Mouse (Mus musculus) neutrophil, adult 5-6 weeks (primary cell): ENCODE data around the gene Gpc4. TPM values are rescaled to one million over a fixed set of nuclear protein-coding genes. Genes with fewer than 3 reads are reported as not detected.

ENCODE experiments used
- ATAC-seq: fragments of 151-379, 151-347 bp; 2 replicates; pipeline ENCODE4 v1.8.0; 2017; ENCODE audit warnings: mild to moderate bottlenecking, moderate TSS enrichment; ENCODE audit not compliant: insufficient number of reproducible peaks, poor library complexity, low FRiP score, severe bottlenecking; ENCODE audit errors: extremely low read depth
- total RNA-seq: library from RNA; stranded (forward); fragments of 200-1000 nt; gene quantifications from 2 replicates; pipeline ENCODE4 v1.2.3, GENCODE M21; 2017

Gene Gpc4
- not detected in 2 replicates for total RNA-seq

DNA sequence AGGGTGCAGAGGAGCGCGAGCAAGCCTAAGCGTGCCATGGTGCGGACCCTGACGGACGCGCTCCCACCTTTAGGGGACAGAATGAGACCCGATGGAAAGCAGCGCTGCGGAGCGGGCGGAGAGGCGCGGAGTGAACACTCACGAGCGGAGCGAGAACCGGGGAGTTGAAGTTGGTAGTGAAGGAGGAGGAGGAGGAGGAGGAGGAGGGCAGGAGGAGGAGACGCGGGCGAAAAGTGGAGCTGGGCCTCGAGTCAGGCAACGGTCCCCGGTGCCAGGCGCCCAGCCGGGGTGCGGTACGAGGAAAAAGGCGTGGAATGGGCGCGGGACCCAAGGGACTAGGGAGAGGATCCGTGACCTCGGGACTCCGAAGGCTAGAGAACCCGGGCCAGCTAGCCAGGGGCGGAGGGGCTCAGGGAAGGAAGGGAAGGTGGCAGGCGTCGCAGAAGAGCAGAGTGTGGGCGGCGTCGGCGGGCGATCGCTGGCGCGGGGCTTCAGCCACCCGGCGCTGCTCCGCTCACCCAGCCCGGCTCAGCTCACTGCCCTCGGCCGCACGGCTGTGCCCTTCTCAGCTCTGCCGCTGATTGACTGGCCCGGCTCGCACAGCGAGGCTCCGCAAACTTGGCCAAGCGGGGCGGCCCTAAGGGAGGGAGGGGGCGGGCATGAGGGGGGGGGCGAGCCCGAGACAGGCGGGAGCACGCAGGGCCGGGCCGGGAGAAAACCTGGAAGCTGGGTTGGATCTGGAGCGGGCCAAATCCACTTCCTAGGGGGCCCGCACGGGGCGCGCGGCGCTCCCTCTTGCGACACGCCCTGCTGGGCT, at the start of gene Gpc4:
Gene Gpc4, minus strand, starts transcription at position 515 of the 817 bp plus-strand sequence.
- ATAC-seq = no peak

DNA sequence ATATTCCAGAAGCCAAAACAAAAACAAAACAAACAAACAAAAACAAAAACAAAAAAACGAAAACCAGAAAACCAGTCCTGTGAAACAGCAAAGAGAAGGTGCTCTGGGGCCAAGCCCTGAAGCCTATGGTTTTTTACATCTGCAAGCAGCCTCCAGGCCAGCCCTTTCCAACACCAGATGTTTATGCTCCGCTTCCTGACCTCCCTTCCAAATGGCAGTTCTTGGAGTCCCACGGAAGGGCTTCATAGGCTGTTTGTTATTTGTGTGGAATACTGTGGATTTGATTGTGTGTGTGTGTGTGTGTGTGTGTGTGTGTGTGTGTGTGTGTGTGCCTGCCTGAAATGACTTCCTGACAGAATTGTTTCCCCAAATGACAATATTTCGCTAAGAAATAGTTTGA, 47.8 kb upstream of the Gpc4 start:
- no peak for ATAC-seq

DNA sequence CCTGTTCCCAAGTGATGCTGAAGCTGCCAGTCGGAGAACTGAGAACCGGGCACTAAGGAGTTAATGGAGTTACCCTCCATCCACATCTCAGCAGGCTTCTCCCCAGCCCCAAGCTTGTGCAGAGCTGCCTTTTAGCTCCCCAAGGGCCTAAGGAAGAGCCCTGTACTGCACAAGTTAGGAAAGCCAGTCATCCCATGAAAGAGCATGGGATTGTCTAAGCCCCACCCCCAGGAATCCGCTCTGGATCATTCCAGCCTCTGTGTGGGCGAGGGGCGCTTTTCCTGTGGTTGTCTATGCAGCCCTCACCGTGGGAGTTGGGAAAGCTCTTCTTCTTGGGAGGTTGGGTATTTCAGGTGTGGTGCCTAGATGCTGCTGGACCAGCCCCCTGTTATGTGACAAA, 34.8 kb upstream of the Gpc4 start:
- no peak for ATAC-seq

DNA sequence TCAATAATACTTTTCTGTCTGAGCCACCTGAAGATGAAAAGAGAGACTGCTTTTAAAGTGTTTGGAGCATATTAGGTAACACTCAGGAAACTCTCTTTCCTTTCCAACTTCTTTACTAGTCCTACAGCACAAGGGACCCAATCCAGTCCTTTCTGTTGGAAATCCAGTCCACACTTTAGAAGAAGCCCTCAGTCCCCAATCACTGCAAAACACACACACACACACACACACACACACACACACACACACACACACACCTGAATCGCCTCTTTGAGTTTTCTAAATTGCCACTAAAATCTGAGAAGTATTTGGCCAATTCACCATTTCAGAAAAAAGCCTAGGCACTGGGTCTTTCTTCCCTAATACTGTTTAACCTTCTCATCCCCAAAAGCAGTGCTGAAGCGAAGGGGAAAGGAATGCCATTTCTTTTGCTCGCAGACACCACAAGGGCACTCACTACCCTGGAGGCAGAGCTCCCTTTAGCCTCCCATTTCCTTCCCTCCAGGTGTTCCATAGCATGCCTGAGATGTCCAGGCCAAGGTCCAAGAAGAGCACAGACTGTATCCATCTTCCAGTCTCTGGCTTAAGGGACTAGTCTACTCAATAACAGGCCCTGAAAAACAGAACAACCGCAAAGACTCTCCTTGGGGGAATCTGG, 28.4 kb upstream of the Gpc4 start:
- ATAC-seq = no peak

DNA sequence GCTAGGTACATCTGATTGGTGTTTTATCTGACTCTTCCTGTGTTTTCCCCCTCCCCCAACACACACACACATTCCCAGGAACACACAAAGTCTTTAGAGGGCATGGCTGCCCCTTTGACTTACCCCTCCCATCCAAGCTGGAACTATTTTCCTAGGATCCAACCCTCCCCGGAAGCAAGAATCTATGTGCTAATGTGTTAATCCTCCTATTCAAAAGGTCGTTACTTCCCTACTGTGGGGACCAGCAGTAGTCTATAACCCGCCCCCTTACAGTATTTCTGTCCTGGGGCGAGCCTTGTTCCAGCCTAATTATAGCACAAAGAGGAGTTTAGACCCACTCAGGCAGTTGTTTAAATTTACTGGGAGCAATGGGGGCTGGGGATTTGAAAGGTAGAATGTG, 24.0 kb upstream of the Gpc4 start:
- ATAC-seq = no peak

DNA sequence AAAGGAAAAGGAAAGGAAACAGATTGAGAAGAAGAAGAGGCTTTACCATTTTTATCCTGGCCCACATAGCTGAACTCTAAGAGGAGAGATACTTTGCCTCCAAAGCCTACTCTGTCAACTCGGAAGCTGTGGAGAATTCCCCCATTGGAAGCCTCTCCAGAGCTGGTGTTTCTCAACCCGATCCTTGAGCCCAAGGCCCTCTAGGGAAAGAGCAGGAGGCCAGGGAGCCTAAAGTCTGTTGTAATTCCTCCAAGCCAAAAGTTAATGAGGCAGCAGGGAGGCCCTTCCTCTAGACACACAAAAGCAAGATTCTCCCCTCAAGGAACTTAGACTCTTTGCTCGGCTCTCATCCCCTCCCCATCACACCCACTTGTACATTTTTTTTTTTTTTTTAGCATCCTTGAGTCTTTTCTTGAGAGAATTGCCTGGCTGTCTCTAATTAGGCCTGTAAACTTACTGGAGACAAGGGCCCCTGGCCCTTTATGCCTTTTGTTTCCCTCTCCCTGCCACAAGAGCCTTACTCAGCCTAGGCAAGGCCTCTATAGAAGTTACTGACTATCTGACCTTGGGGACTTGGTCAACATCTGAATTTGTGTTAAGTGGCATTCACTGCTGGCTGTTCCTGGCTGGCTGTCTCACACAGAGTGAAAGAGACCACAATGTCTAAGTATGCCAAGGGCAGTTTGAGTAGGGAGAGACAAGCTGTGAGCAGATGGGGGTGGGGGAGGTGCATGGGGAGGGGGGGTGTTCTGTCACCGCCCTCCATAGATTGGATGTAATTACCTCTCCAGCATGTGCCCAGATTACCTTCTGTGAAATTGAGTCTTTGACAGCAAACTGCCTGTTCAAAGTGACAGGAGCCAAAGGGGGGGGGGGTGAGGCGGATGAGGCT, 18.7 kb upstream of the Gpc4 start:
- no peak for ATAC-seq

DNA sequence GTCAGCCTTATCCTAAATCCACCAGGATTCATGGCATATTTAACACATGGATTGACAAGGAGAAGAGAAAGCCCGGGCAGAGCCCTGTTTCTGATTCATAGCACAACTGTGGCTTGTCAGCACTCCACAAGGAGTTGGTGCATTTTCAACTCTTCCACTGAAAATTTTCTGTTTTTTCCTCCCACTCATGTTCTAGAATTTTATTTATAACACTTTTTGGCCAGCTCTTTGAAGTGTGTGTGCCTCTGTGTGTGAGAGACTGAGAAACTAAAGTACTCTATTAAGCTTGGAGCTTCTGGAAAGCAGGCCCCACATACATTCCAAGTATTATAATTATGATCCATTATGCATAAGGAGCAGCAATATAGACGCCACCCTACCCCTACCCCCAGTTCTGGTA, 16.3 kb upstream of the Gpc4 start:
- no peak for ATAC-seq

DNA sequence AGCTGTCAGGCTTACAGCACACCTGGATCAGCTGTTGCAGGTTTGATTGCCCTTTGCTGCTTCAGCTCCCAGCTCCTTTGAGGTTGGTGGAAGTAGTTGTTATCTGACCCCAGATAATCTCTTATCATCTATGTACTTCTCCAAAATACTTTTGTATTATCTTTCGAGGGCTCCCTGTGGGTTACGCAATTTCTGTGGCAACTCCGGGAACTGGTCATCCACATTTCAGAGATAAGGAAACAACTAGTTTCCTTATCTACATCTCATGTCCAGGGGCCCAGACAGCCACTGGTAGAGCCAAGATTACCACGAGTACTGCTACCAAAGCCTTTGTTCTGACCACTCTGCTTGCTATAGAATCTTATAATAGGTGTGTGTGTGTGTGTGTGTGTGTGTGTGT, 12.0 kb upstream of the Gpc4 start:
- no peak for ATAC-seq

DNA sequence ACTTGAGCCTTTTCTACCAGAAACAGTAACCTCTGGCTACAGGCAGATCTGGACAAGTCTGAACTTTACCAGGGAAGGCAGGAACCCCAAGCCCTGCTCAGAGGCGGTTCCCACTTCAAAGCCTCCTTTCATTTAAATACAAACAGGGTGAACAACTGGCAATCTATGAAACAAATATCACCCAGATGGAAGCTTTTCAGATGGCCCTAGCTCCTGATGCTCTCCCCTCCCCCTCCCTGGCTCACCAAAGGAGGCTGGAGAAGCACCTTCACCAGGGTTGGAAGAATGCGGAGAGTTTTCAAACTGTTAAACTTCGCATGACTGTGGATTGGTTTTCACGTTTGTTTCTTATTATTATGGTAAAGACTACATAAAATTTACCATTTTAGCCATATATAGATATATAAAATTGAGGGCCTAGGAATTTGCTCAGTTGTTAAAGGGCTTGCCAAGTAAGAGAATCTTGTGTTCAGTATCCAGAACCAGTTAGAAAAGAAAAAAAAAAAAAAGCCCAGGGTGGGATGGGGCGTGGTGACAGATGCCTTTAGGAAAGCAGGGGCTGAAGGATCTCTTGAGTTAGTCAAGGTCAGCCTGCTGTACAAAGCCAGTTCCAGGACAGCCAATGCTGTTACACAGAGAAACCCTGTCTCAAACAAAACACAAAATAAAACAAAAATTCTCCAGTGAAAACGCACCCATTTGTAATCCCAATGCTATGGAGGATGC, 2.6 kb upstream of the Gpc4 start:
- ATAC-seq = no peak

DNA sequence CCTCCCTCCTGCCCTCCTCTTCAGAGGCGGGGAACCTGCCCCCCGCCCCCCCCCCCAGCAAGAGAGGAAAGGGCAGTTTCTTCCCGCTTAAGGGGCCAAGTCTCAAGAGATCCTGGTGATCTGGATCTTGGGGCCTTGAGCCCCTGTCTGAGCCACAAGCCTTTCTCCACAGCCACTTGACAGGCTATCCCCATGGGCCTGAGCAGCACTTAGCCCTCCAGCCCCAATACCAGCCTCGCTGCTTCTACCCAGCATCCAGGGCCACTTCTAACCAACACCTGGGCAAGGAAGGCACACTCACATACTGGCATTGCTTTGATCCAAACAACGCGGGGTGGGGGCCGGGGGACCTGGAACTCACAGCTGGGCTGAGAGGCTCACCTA, 495 bp upstream of the Gpc4 start:
- no peak for ATAC-seq

DNA sequence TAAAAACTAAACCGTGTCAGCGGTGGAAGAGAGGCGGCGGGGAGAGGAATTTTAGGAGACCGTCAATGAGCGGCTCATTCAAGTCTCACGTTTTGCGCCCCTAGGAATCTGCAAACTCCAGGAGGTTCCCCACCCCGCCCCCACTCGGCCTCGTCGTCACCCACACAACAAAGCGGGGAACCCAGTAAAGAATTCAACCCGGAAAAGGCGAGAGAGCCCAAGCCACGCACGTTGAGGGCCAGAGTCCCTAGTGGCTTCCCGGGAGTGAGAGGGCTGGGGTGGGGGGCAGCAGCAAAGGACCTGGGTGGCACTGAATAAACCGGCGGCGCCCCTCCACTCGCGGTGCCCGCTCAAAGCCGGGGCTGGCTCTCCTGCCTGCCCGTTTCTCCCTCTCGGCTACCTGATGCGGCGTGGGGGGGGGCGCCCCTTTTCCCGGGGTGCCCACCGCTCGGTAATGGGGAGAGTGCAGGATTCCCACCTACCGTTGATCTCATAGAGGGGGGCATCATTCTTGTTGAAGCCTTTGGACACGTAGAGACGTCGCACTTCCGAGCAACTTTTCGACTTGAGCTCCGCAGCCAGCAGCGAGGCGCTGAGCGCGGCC, 816 bp downstream of the Gpc4 start:
- no peak for ATAC-seq

DNA sequence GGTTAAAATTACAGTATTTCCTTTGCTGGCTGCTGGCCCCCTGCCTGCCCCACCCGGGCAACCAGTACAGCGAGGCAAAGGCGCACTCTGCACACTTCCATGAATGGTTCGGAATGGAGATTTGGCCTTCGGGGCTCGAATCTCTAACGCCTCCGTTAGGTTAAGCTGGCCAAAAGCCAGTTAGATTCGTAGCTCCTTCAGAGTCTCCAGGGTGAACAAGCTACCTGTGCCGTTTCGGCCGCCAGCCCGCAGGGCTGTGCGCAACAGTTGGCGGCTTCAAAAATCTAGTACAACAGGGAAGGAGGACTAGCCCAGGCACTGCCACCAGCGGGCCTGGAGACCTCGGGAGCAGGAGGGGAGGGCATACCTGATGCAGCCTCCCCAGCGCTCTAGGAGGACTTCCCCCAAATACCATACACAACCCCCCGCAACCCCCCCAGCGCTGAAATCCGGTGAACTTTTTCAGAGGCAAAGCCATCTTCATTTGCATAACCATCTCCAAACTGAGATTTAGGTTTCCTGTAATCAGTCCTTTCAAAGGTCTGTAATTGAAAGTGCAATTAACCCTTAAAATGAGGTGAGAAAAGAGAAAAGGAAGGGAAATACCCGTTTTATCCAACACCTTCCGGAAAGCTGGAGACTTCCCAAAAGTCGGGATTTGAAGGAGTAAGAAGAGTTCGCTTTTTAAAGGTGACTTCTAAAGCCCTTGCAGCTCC, 1.5 kb downstream of the Gpc4 start:
- ATAC-seq = no peak

DNA sequence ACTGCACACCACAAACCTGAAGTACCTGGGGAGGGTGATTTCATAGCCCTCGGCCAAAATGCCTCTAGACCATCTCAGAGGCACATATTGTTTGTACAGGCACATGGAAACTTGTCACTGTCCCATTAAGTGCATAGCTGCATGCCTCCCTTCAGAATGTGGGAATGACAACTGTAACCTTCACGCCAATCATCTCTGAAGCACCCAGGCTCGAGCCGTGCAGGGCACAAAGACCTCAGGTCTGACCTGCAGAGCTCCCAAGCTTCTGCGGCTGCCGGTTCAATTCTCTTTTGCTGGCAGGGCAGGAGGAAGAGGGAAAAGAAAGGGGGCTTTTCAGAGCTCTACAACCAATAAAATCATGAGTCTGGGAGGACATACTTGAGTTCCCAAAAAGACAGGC, 2.3 kb downstream of the Gpc4 start:
- ATAC-seq = no peak

DNA sequence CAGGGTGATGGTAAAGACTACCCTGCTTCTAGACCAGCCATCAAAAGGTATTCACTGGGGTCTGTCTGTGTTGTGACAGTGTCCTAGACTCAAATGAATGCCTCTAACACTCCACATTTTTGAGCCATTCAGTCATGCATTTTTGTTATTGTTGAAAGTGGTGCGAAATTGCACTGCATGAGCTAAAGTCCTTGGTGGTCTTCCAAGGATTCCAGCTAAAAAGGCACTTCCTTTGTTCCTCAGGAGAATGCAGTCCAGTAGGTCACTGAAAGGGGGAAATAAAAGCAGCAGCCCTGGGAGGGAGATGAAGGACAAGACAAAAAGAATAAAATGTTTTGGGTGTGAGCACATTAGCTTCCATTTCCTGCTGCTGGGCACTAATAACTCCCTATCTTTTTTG, 2.8 kb downstream of the Gpc4 start:
- ATAC-seq = no peak

DNA sequence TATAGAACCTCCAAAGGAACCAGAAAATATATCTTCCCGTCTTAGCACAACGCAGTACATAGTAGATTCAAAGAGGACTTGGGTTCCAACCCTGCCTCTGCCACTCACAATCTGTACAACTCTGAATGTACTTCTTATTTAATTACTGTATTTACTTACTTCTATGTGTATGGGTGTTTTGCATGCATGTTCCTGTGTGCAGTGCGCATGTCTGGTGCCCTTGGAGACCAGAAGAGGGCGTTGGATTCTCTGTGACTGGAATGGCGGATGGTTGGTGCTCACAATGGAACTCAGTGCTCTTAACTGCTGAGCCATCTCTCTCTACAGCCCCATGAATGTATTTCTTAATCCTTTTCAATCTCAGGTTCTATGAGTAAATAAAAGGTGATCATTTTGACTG, 5.4 kb downstream of the Gpc4 start:
- ATAC-seq = no peak

DNA sequence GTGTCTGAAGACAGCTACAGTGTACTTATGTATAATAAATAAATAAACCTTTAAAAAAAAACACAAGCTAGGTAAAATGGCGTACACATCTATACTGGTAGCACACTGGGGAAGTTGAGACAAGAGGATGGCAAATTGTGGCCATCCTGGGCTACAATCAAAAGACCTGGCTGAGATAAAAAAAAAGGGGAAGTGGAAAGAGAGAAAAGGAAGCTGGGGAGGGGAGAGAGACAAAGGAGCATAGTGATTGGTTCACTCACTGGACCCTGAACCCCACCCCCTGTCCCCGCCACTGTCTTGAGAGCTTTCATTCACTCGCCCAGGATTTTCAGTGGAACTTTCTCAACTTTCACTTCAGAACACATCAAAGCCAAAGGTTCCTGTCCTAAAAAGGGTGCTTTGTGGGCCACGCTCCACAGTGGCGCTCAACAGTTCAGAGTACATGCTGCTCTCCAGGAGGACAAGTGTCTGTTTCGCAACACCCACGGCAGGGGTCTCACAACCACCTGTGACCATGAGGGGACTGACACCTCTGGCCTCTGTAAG, 9.6 kb downstream of the Gpc4 start:
- ATAC-seq = no peak

DNA sequence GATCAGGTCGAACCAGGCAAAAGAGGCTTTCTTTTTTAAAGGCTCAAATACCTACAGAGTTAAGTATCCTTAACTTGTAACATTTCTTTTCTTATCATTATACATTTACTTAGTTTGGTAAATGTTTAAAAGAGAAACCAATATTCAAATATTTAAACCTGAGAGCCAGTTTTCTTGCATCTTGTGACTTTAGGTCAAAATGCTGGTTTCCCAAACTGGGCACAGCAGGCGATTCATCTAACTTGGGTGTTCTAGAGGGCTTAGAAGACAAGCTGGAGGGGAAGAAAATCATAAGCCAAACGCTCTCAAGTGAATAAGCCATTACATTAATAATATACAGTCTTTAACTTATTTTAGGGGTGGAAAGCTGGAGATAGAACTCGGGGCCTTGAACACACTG, 10.2 kb downstream of the Gpc4 start:
- ATAC-seq = no peak

DNA sequence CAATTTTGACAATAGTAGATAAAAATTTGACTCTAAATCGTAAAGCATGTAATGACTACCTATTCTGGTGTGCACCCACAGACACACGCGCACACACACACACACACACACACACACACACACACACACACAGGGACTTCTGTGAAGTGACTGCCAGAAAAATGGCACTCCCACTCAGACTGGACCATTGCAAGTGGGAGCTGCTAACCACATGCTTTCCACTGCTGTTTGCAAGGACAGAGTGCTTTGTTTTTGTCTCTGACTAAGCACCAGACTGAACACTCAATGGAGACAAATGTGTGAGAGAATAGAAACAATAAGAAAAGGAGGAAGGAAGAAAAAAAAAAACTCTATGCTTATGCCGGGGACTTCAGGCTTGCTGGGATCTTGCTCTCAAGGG, 11.6 kb downstream of the Gpc4 start:
- ATAC-seq = no peak
